Mouse (Mus musculus) embryo, embryonic 10.5 days (tissue): ENCODE data around the gene Olfr911-ps1.

Experiments
- DNase-seq: peaks from one replicate; pipeline ENCODE4 v3.0.0-alpha.2; 2015; ENCODE audit warnings: low spot score

The Olfr911-ps1 gene

GRCm38 (mm10) chr9:38521280-38521679 is at the start of gene Olfr911-ps1:
Gene Olfr911-ps1 (plus strand): TSS chr9:38521580.
- no peak for DNase-seq

GRCm38 (mm10) chr9:38486785-38487184 is 34.6 kb upstream of the Olfr911-ps1 start, which contains the start of gene Olfr906:
Gene Olfr906 (plus strand): TSS chr9:38487085.
- DNase-seq = no peak

GRCm38 (mm10) chr9:38495501-38495900 is 25.9 kb upstream of the Olfr911-ps1 start, which contains the start of gene Olfr907:
Gene Olfr907 (plus strand): TSS chr9:38495801.
- no peak for DNase-seq

GRCm38 (mm10) chr9:38512353-38512752 is 9.0 kb upstream of the Olfr911-ps1 start:
- DNase-seq = no peak

- DNase-seq = no peak
These were observed 16.2 kb downstream of the Olfr911-ps1 start, which contains the start of gene Olfr910 for GRCm38 (mm10) chr9:38537549-38537948. Gene Olfr910 (plus strand): TSS chr9:38537849.
